Mouse (Mus musculus): Measurements from ENCODE around the gene Znrf1. TPM values are rescaled to one million over a fixed set of nuclear protein-coding genes. Genes with fewer than 3 reads are reported as not detected.
A peak's percentile ranks its signal among the peaks of the same experiment; 100 is the strongest.
"Not testable (repeated sequence)": the region's sequence is repeated elsewhere in the genome, so short reads cannot be mapped to it uniquely, and the experiment has no call there.

The Znrf1 gene
- polyA plus RNA-seq, 1 experiment = 62.9 TPM

GRCm38 (mm10) chr8:111641064-111641463 is 105.2 kb downstream of the Znrf1 start:
- no peaks in the 10 kb centered on the region for H3K36me3 ChIP-seq (ENCODE audit: control insufficient read depth, insufficient read depth, low read length)
- WGBS = 94% methylated on average over 2 of the region's 2 CpGs
- no peak overlapping the region for H3K27ac ChIP-seq (ENCODE audit: insufficient read depth, low read length)
- no peak for DNase-seq (ENCODE audit: low read depth in 1 of 2, low spot score in 2 of 2)
- no peak overlapping the region for H3K4me3 ChIP-seq (ENCODE audit: extremely low read depth, insufficient read depth, insufficient read length)
- no peak for TF ChIP-seq POLR2A (IDR thresholded peaks at IDR 0.05; ENCODE audit: low read depth, low read length)
- H3K4me1 ChIP-seq (ENCODE audit: control insufficient read depth, insufficient read depth, insufficient read length) = peaks cover 13% of the 10 kb centered on the region; the same call in 1 of the 2 replicates
- H3K27me3 ChIP-seq (ENCODE audit: control insufficient read depth, insufficient read depth, low read length) = no peaks in the 10 kb centered on the region

GRCm38 (mm10) chr8:111642496-111642895 is 106.6 kb downstream of the Znrf1 start:
- whole genome bisulfite sequencing = 6% methylated on average over 5 of the region's 5 CpGs
- Histone ChIP-seq H3K4me3 (ENCODE audit: extremely low read depth, insufficient read depth, insufficient read length) (no peak overlapping the region), H3K4me1 (ENCODE audit: control insufficient read depth, insufficient read depth, insufficient read length) (peaks cover 13% of the 10 kb centered on the region; the same call in 1 of the 2 replicates), H3K27me3 (ENCODE audit: control insufficient read depth, insufficient read depth, low read length) (no peaks in the 10 kb centered on the region), H3K27ac (ENCODE audit: insufficient read depth, low read length) (peak overlapping the region; percentile 44; the same call in 1 of the 2 replicates), H3K36me3 (ENCODE audit: control insufficient read depth, insufficient read depth, low read length) (no peaks in the 10 kb centered on the region)
- DNase-seq (ENCODE audit: low read depth in 1 of 2, low spot score in 2 of 2) = no peak
- TF ChIP-seq CTCF (IDR thresholded peaks at IDR 0.05; ENCODE audit: extremely low read depth, insufficient read depth, insufficient read length, insufficient replicate concordance) = no peak
- no peak for TF ChIP-seq POLR2A (IDR thresholded peaks at IDR 0.05; ENCODE audit: low read depth, low read length)

GRCm38 (mm10) chr8:111642939-111643263 is 107.0 kb downstream of the Znrf1 start:
- TF ChIP-seq POLR2A (IDR thresholded peaks at IDR 0.05; ENCODE audit: low read depth, low read length) (no peak), CTCF (IDR thresholded peaks at IDR 0.05; ENCODE audit: extremely low read depth, insufficient read depth, insufficient read length, insufficient replicate concordance) (no peak)
- WGBS = 4% methylated on average over 5 of the region's 5 CpGs
- peak overlapping the region; percentile 90 for H3K4me3 ChIP-seq (ENCODE audit: extremely low read depth, insufficient read depth, insufficient read length)

GRCm38 (mm10) chr8:111643264-111644141 is 107.6 kb downstream of the Znrf1 start, which contains the start of gene Zfp1:
Gene Zfp1, plus strand, starts transcription at chr8:111643401.
- H3K27ac ChIP-seq (ENCODE audit: insufficient read depth, low read length) = peak within 1 kb of the TSS; percentile 99
- H3K4me1 ChIP-seq (ENCODE audit: control insufficient read depth, insufficient read depth, insufficient read length) = peaks cover 13% of the 10 kb centered on the region; the same call in 1 of the 2 replicates
- TF ChIP-seq POLR2A (IDR thresholded peaks at IDR 0.05; ENCODE audit: low read depth, low read length) (peak; percentile 45; the same call in 1 of the 2 replicates), CTCF (IDR thresholded peaks at IDR 0.05; ENCODE audit: extremely low read depth, insufficient read depth, insufficient read length, insufficient replicate concordance) (no peak)
- peak within 1 kb of the TSS; percentile 90 for H3K4me3 ChIP-seq (ENCODE audit: extremely low read depth, insufficient read depth, insufficient read length)
- H3K36me3 ChIP-seq (ENCODE audit: control insufficient read depth, insufficient read depth, low read length) = no peaks in the 10 kb centered on the region
- peak; percentile 87 to 88 for DNase-seq (ENCODE audit: low read depth in 1 of 2, low spot score in 2 of 2)
- under 1% methylated on average over 75 of the region's 75 CpGs for WGBS
- no peaks in the 10 kb centered on the region for H3K27me3 ChIP-seq (ENCODE audit: control insufficient read depth, insufficient read depth, low read length)

More at GRCm38 (mm10) chr8:111642939-111643263, 107.0 kb downstream of the Znrf1 start:
- Histone ChIP-seq H3K36me3 (ENCODE audit: control insufficient read depth, insufficient read depth, low read length) (no peaks in the 10 kb centered on the region), H3K4me1 (ENCODE audit: control insufficient read depth, insufficient read depth, insufficient read length) (peaks cover 13% of the 10 kb centered on the region; the same call in 1 of the 2 replicates), H3K27me3 (ENCODE audit: control insufficient read depth, insufficient read depth, low read length) (no peaks in the 10 kb centered on the region), H3K27ac (ENCODE audit: insufficient read depth, low read length) (peak overlapping the region; percentile 44; the same call in 1 of the 2 replicates)
- DNase-seq (ENCODE audit: low read depth in 1 of 2, low spot score in 2 of 2) = no peak

GRCm38 (mm10) chr8:111644286-111645051 is 108.6 kb downstream of the Znrf1 start:
- not testable (repeated sequence) for H3K36me3 ChIP-seq (ENCODE audit: control insufficient read depth, insufficient read depth, low read length); H3K27me3 ChIP-seq (ENCODE audit: control insufficient read depth, insufficient read depth, low read length)
- peak overlapping the region; percentile 90 for H3K4me3 ChIP-seq (ENCODE audit: extremely low read depth, insufficient read depth, insufficient read length)
- DNase-seq (ENCODE audit: low read depth in 1 of 2, low spot score in 2 of 2) = peak; percentile 70 to 73
- 16% methylated on average over 12 of the region's 12 CpGs for WGBS
- H3K27ac ChIP-seq (ENCODE audit: insufficient read depth, low read length) = peak overlapping the region; percentile 99
- peaks cover 13% of the 10 kb centered on the region; the same call in 1 of the 2 replicates for H3K4me1 ChIP-seq (ENCODE audit: control insufficient read depth, insufficient read depth, insufficient read length)

- no peak overlapping the region; the same call in 1 of the 2 replicates for H3K27ac ChIP-seq (ENCODE audit: insufficient read depth, low read length)
- peaks cover 13% of the 10 kb centered on the region; the same call in 1 of the 2 replicates for H3K4me1 ChIP-seq (ENCODE audit: control insufficient read depth, insufficient read depth, insufficient read length)
- H3K36me3 ChIP-seq (ENCODE audit: control insufficient read depth, insufficient read depth, low read length) = no peaks in the 10 kb centered on the region
- WGBS = 58% methylated on average over 8 of the region's 8 CpGs
- peak in 1 of 2 experiments; percentile 23 for DNase-seq (ENCODE audit: low read depth in 1 of 2, low spot score in 2 of 2)
- TF ChIP-seq POLR2A (IDR thresholded peaks at IDR 0.05; ENCODE audit: low read depth, low read length) (no peak), CTCF (IDR thresholded peaks at IDR 0.05; ENCODE audit: extremely low read depth, insufficient read depth, insufficient read length, insufficient replicate concordance) (no peak)
- H3K27me3 ChIP-seq (ENCODE audit: control insufficient read depth, insufficient read depth, low read length) = no peaks in the 10 kb centered on the region
- no peak overlapping the region; the same call in 1 of the 2 replicates for H3K4me3 ChIP-seq (ENCODE audit: extremely low read depth, insufficient read depth, insufficient read length)
Observed at GRCm38 (mm10) chr8:111645715-111646114, 109.8 kb downstream of the Znrf1 start.
